Mouse (Mus musculus): ENCODE data around the gene Il6st.

Gene Il6st

GRCm38 (mm10) chr13:112447108-112447665 is 16.7 kb upstream of the Il6st start:
- no peak for DNase-seq

- no peak for DNase-seq
These were observed 13.7 kb upstream of the Il6st start for GRCm38 (mm10) chr13:112450210-112450609.

- DNase-seq = no peak
These were observed 6.5 kb upstream of the Il6st start for GRCm38 (mm10) chr13:112457366-112457765.

- no peak for DNase-seq
These were observed 5.9 kb upstream of the Il6st start for GRCm38 (mm10) chr13:112458016-112458415.

- no peak for DNase-seq
These were observed 5.3 kb upstream of the Il6st start for GRCm38 (mm10) chr13:112458435-112459018.

- no peak for DNase-seq
These were observed 3.9 kb upstream of the Il6st start for GRCm38 (mm10) chr13:112459956-112460355.

GRCm38 (mm10) chr13:112462411-112462987 is 1.4 kb upstream of the Il6st start:
- DNase-seq = no peak

GRCm38 (mm10) chr13:112463337-112463802 is 500 bp upstream of the Il6st start:
- no peak for DNase-seq

GRCm38 (mm10) chr13:112464626-112465287 is 887 bp downstream of the Il6st start:
- DNase-seq = peak; percentile 23

GRCm38 (mm10) chr13:112465585-112465984 is 1.7 kb downstream of the Il6st start:
- no peak for DNase-seq

- no peak for DNase-seq
These were observed 2.5 kb downstream of the Il6st start for GRCm38 (mm10) chr13:112466136-112466945.

GRCm38 (mm10) chr13:112466946-112467255 is 3.0 kb downstream of the Il6st start:
- no peak for DNase-seq

GRCm38 (mm10) chr13:112467384-112467783 is 3.5 kb downstream of the Il6st start:
- DNase-seq = no peak

- DNase-seq = no peak
These were observed 5.6 kb downstream of the Il6st start for GRCm38 (mm10) chr13:112469491-112469890.

GRCm38 (mm10) chr13:112471201-112471600 is 7.3 kb downstream of the Il6st start:
- DNase-seq = no peak

GRCm38 (mm10) chr13:112472401-112473023 is 8.6 kb downstream of the Il6st start:
- DNase-seq = no peak

GRCm38 (mm10) chr13:112473757-112474755 is 10.2 kb downstream of the Il6st start:
- no peak for DNase-seq

GRCm38 (mm10) chr13:112479032-112479431 is 15.2 kb downstream of the Il6st start:
- DNase-seq = no peak

- DNase-seq = no peak
These were observed 16.1 kb downstream of the Il6st start for GRCm38 (mm10) chr13:112479926-112480325.

- DNase-seq = no peak
These were observed 18.7 kb downstream of the Il6st start for GRCm38 (mm10) chr13:112482525-112482924.

GRCm38 (mm10) chr13:112483015-112483414 is 19.1 kb downstream of the Il6st start:
- no peak for DNase-seq

Data from kidney, adult 18-20 months (tissue).